Mouse (Mus musculus) layer of hippocampus, adult 9-11 months (tissue): ENCODE measurements around the gene Gm10260.

Experiments
- DNase-seq: peaks from one replicate; pipeline ENCODE4 v3.0.0; 2022

Gm10260 gene

GRCm38 (mm10) chr13:97760532-97760931 is at the start of gene Gm10260:
TSS of gene Gm10260 (minus strand) at chr13:97760632.
- no peak for DNase-seq

GRCm38 (mm10) chr13:97809828-97810227 is 49.4 kb upstream of the Gm10260 start:
- no peak for DNase-seq

- DNase-seq: peak; percentile 81
Measured at GRCm38 (mm10) chr13:97805907-97806306, 45.5 kb upstream of the Gm10260 start.

- DNase-seq: no peak
Measured at GRCm38 (mm10) chr13:97802386-97802785, 42.0 kb upstream of the Gm10260 start.

- no peak for DNase-seq
Measured at GRCm38 (mm10) chr13:97797462-97797861, 37.0 kb upstream of the Gm10260 start.

- DNase-seq: no peak
Measured at GRCm38 (mm10) chr13:97794780-97795179, 34.3 kb upstream of the Gm10260 start.

- DNase-seq: no peak
Measured at GRCm38 (mm10) chr13:97793932-97794331, 33.5 kb upstream of the Gm10260 start.

GRCm38 (mm10) chr13:97791664-97792063 is 31.2 kb upstream of the Gm10260 start:
- DNase-seq: no peak

GRCm38 (mm10) chr13:97789782-97790450 is 29.5 kb upstream of the Gm10260 start:
- DNase-seq: no peak

- DNase-seq: no peak
Measured at GRCm38 (mm10) chr13:97785167-97785835, 24.9 kb upstream of the Gm10260 start.

GRCm38 (mm10) chr13:97783423-97784143 is 23.2 kb upstream of the Gm10260 start:
- DNase-seq: no peak

- no peak for DNase-seq
Measured at GRCm38 (mm10) chr13:97782063-97782462, 21.6 kb upstream of the Gm10260 start.

- DNase-seq: no peak
Measured at GRCm38 (mm10) chr13:97781637-97782036, 21.2 kb upstream of the Gm10260 start.

GRCm38 (mm10) chr13:97780556-97780955 is 20.1 kb upstream of the Gm10260 start:
- no peak for DNase-seq

GRCm38 (mm10) chr13:97779657-97780445 is 19.4 kb upstream of the Gm10260 start:
- no peak for DNase-seq

GRCm38 (mm10) chr13:97778698-97779194 is 18.3 kb upstream of the Gm10260 start:
- peak; percentile 25 for DNase-seq

- DNase-seq: no peak
Measured at GRCm38 (mm10) chr13:97777667-97778066, 17.2 kb upstream of the Gm10260 start.

- peak; percentile 50 for DNase-seq
Measured at GRCm38 (mm10) chr13:97776702-97777101, 16.3 kb upstream of the Gm10260 start.

GRCm38 (mm10) chr13:97775907-97776306 is 15.5 kb upstream of the Gm10260 start:
- no peak for DNase-seq

GRCm38 (mm10) chr13:97774740-97775425 is 14.5 kb upstream of the Gm10260 start:
- DNase-seq: peak; percentile 84

GRCm38 (mm10) chr13:97769205-97769604 is 8.8 kb upstream of the Gm10260 start:
- no peak for DNase-seq

- DNase-seq: no peak
Measured at GRCm38 (mm10) chr13:97768803-97769202, 8.4 kb upstream of the Gm10260 start.
